Mouse (Mus musculus) mouse embryonic stem cell (cell line): Measurements from ENCODE around the gene Slc1a2.

Experiments
- in situ Hi-C, 2 experiments: fragments of 300-500 bp; cut with MboI; formaldehyde crosslinking; loops; 1 replicate in 1 of 2; 3 replicates in 1 of 2; pipeline ENCODE4 v1.14.3; 2019 to 2020; ENCODE audit warnings: low sequenced_read_pairs in 2 of 2, low pct_unique_long_range_greater_than_20kb in 1 of 2, mixed read lengths in 1 of 2; ENCODE audit not compliant: unreplicated experiment in 1 of 2

Gene Slc1a2

DNA sequence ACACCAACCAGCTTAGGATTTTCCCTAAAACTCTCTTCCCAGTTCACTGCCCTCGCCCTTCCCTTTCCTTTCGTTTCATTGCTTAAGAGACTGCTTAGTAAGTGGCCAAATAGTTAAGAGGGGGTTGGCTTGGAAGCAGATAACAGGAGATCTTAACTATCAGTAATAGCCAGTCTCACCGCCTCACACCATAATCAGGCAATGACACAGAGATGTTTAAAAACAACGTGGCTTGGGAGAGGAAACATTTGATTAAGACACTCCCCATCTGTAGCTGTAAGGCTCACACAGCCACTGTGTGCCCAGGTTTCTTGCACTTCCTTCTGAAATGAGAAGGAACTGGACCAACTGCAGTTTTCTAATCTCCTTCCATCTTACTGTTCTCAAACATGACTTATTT lies 127.2 kb downstream of the Slc1a2 start:
- in situ Hi-C loops, result no loop called here

DNA sequence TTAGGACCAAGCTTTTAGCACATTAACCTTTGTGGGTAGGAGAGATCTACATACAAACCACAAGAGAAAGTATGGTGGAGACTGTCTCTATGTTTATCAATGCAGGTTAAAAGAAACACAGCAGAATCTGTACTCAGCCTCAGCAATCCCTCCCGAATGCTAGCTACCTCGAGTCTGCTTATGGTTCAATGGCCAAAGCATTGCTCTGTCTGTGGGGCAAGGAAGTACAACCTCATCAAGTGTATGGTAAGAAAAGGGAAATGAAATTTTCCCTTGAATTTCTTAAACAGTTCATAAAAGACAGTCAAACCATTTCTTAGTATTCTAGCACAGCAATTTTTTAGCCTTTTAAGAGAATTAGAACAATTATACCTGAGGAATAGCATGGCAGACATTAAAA lies 133.2 kb downstream of the Slc1a2 start:
- in situ Hi-C loops, result no loop called here

DNA sequence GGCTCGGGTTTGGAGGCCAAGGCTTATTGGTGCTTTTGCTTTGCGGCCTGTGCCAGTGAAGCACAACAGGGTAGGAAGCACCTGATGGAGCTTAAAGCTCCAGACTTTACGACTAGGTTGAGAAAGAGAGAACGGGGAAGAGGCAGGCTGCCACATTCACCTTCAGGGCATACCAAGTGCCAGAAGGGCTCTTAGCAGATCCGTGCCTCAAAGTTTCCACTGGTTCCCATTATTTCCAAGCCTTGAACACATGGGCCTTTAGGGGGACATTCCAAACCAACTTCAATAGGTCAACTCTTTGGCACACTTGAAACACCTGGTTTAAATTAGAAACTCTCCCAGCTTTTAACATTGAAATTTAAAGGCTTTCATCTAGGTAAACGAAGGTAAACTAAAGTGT lies 134.3 kb downstream of the Slc1a2 start:
- in situ Hi-C loops, result no loop called here

DNA sequence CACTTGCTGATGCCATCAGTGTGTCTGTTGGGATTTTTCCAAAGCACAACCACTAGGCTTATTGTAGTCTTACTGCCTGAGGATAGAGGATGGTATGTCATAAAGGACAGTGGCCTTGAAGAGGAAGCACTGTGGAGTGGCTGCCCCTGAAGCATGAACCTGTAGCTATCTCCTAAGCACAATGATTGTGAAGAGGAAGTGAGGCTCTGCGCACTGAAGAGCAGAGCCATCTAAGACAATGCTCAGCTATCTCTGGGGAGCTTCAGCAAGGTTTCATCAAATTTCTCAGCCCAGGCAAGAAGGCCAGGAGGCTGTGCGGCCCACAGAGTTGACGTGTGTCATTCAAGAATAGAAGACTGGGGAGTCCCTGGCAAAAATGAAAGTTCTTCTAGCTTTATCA lies 136.6 kb downstream of the Slc1a2 start:
- in situ Hi-C loops, result no loop called here

DNA sequence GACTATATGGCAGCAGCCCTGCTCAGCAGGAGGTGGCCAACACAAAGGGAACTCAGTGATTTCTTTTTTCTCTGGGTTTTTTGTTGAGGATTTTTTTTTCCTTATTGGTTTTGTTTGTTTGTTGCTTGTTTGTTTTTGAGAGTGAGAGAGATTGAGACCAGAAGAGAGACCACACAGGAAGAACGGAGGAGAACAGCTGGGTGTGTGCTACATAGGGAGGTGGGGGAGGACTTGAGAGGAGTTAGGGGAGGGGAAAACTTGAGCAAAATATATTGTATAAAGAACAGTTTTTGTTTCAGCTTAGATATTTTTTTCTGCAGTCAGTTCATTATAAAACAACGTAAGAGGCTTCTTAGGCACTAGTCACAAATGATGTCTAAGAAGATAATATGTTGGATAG lies 139.7 kb downstream of the Slc1a2 start:
- in situ Hi-C loops, result no loop called here

DNA sequence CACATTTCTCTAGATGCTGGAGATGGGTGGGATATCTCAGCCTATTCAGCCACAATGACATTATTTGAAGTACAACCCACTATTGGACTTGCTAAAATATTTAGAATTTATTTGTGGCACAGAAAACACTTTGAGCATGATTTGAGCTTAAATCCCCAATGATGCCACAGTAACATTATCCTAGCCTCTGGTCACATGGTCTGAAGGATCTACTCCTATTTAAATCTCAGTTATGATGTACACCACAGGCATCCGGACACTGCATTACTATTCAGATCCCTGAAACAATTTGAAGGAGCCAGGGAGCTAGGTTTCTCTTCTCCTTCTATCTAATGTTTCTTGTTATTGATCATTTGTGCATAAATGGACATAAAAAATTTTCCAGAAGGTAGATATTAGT lies 143.4 kb downstream of the Slc1a2 start:
- in situ Hi-C loops, result loop anchor here in 1 of 2 experiments (10.0 kb wide), 1 partner anchor 203 kb away; no protein-coding TSS in a partner anchor

DNA sequence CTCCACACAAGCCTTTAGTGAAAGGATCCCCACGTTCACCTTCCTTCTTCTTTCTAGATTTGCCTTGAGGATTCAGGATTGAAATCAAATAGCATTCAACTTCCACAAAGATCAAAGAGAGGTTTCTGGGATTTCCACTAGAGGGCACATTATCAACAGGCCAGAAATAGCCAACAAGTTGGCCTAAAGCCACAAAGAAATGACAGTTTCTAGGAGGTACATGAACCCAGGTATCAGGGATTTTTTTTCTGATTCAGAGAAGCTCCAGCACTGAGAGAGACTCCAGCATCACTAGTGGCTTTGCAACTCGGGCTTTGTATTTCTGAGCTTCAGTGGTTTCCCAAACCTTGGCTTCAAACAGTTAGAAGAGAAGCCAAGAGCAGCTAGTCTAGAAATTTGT lies 145.7 kb downstream of the Slc1a2 start:
- in situ Hi-C loops, result loop anchor here in 1 of 2 experiments (10.0 kb wide), 1 partner anchor 201 kb away; no protein-coding TSS in a partner anchor

DNA sequence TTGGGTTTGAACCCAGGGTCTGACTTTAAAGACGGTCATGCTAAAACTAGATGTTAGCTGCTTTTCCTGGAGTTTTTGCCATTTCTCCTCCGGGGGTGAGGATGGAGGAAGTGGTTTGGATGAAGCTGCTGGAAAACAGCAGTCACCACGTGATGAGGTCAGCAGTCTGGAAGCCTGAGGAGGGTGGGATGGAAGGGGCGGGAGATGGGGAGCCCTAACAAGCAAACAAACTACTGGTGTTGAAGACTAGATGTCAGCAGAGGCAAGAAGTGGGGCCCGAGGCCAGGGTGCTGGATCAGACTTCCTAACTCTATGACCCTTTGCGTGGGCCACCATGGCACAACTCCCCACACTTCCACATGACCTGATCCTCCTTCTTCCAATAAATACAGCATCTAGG lies 146.8 kb downstream of the Slc1a2 start:
- in situ Hi-C loops, result loop anchor here in 1 of 2 experiments (10.0 kb wide), 1 partner anchor 200 kb away; no protein-coding TSS in a partner anchor

DNA sequence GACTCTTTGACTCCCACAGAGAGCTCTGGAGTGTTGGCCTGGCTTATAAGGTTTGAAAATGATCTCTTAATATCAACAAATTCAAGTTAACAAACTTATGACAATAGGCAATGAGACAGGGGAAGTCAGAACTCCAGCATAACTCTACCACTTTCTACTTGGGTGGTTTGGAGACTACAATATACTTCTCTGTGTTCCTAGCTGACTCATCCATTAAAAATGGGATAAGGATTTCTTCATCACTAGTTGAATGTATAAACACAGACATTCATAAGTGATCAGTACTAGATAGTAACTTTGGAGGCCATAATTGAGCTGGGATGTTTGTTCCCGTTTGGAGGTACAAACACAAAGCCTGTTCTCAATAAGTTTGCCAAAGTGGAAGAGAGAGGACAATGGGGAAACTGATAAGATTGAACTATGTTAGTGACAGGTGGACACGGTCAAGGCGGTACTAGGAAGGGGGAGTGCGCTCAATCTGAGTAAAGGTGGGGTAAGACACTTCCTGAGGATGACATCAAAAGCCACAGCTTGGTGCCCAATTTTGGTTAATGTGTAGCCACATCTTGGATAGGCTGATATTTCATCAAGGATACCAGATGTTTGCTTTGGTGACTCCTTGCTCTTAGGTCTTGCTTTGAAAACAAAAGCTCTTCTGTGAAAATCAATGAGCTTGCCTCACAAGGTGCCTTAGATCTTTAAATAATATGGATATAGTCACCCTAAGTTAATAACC lies 147.5 kb downstream of the Slc1a2 start:
- in situ Hi-C loops, result loop anchor here in 1 of 2 experiments (10.0 kb wide), 1 partner anchor 199 kb away; no protein-coding TSS in a partner anchor

DNA sequence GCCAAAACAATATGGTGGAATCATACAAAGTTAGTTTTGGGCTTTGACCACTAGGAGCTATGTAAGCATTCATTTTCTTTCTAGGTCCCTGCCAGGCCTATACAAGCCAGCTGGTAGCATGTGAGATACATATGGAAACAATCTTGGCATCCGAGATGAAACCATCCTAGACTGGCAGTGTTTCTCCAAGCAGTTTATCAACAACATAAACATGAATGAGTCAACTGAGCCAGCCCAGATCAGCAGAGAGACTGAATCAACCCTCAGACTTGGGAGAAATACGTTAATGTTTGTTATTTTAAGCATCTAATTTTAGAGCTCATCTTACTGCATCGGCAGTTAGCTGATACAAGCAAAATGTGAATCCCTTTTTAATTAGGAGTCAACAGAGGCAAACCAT lies 149.2 kb downstream of the Slc1a2 start:
- in situ Hi-C loops, result loop anchor here in 1 of 2 experiments (10.0 kb wide), 1 partner anchor 197 kb away; no protein-coding TSS in a partner anchor

DNA sequence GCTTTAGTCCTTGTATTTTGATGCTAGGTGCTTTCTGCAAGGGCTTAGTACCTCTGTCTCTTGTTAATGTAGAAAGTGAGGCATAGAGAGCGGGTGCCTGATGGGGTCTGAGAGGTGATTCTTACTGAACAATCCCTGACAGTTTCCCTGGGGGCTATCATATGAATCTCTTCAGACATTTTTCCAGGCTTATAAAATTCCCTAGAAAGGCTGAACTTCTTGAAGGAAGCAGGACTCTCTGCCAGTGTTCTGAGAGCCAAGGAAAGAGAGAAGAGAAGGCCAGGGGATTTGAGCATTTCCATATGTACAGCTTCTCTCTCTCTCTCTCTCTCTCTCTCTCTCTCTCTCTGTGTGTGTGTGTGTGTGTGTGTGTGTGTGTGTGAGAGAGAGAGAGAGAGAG lies 151.0 kb downstream of the Slc1a2 start:
- in situ Hi-C loops, result loop anchor here in 1 of 2 experiments (10.0 kb wide), 1 partner anchor 195 kb away; no protein-coding TSS in a partner anchor

DNA sequence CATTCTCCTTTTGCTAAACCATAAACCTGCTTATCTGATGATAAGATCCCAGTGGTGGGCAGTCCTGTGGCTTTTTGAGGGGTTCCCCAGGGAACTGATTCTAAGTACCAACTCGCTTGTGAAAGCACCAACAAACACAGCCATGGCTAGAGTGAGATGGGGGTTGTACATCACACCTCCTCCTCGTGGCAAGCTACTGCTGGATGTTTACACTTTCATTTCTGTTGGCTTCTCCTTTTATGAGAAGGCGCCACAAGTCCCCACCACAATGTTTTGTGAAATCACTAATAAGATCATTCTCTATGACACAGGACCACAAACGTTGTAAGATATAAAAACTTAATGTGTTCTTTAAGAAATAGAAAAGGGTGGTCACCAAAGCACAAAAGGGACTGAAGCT lies 154.3 kb downstream of the Slc1a2 start:
- in situ Hi-C loops, result no loop called here

DNA sequence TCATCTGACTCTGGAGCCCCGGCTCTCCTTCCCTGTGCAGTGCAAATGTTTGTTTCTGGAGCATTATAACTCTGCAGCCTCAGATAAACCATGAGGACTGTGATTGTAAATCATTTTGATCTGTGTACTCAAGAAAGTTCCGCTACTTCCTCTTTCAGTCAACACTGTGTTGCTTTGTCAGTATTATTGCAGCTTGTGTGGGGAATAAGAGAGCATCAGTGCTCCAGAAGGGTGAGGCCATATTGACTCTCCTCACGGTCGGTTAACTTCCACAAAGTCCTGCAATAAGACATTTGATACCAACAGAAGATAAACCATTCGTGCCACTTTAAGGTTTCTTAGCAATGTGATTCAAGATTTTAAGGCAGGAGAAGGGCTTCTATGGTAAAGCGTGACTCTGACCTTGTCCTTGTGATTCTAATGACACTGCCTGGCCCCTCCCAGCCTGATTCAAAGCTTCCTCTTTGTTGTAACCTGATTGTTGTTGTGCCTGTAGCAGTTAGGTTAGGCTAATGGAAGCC lies 156.9 kb downstream of the Slc1a2 start:
- in situ Hi-C loops, result no loop called here

DNA sequence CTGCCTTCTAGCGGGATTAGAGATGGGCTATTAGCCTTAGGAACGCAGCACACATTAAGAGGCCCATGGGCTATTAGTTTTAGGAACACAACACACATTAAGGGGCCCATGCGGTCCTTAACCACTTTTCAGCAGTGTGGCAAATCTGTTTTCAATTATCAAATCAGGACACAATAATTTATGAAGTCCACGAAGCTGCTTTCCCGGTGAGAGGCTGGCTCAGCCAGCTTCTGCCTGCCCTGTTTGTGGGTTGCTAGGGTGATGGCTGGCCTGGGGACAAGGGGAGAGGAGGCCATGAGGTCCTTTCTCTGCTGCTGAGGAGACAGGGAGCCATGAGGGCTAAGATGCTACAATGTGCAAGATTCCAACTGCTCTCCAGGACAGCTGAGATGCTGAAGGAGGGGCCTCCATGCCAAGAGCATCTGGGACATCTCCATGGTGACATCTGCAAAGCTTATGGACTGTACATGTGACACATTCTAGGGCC lies 161.8 kb downstream of the Slc1a2 start:
- in situ Hi-C loops, result no loop called here

DNA sequence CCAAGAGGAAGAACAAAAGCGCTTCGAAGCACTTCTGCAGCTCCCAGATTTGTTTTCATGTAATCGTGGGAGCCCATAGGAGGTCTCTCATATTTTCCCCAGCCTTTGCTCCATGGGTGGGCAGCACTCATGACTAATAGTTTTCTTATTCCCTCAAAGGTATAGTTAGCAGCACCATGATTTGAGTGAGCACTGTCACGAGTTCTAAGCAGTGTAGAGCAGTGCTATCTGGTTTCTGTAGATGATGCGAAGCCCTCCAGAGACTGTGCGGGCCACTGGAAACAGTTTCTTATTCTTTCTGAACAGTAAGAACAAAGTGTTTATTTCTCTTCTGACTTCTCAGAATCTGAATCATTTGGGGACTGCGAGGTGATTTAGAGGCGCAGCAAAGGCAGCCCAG lies 162.3 kb downstream of the Slc1a2 start:
- in situ Hi-C loops, result no loop called here

DNA sequence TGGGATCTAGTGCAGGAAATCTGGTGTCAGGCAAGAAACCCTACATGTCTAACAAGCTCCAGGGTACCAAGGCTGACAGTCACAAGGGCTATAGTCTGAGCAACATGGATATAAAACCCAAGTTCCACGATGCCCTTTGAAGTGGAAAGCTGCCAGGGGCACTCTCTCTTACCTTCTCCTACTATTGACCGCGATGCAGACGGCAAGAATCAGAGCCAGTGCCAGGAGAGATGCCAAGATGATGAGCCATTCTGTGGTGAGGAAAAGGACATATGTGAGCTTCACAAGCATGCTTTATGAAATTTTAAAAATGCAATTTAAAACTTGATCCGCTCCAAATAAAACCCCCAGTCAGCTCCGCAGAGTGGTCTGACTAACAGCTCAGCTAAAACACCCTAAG lies 163.6 kb downstream of the Slc1a2 start:
- in situ Hi-C loops, result no loop called here

DNA sequence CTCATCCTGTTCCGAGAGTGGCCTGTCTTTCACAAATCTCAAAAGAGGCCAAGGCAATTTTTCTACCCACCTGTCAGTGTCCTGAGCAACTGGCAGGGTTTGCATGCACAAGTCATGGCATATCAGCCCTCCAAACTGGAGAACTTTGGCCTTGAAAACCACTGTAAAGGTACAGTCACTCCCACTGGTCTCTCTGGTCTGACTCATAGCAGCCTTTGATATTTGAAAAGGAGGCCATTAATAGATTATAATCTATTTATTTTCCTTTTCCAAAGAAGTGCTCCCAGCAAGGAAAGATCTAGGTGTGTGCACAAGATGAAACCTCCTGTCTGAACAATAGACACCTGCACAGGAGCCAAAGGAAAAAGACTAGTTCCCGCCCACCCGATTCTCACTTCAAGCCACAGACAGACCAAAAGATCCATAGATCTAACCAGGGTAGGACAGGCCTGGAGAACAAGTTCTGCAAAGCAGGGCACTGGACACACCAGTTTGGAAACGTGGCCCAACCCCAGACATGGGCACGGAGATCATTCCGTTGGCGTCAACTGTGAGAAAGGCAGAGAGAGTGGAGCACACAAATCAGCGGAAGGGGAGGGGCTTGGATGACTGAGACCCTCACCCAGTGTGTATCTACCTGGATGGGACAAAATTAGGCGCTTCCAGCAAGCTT lies 167.6 kb downstream of the Slc1a2 start:
- in situ Hi-C loops, result no loop called here

DNA sequence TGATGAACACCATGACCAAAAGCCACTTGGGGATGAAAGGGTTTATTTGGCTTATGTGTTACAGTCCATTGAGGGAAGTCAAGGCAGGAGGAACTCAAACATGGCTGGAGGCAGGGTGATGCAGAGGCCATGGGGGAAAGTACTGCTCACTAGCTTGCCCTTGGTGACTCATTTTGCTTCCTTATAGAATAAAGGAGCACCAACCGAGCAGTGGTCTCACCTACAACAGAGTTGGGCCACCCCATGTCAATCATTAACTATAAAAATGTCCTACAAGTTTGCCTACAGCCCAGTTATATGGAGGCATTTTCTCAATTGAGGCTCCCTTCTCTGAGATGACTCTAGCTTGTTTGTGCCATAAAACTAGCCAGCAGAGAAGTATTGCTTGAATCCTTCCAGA lies 169.4 kb downstream of the Slc1a2 start:
- in situ Hi-C loops, result no loop called here

DNA sequence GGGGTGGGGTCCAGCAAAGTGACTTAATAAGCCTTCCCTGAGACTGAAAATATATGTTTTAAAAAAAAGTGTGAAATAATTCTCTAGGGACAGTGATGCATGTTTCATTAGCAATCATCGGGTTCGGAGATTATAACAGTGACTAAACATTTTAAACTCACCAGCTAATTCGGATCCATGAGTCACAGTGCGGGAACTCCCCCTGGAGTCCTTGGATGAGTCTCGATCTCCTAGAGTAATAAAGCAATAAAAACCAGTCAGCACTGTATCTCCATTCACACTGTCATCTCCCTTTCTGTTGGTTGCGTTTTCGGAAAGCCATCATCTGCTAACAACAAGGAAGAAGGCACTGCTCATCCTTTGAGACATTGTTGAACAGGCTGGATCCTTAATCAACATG lies 169.9 kb downstream of the Slc1a2 start:
- in situ Hi-C loops, result no loop called here
